In genomic region chr12:53248101-53248727, GRCm38 (mm10) we compare ENCODE assay signal across 7 mouse cellular contexts. TPM values are rescaled to one million over a fixed set of nuclear protein-coding genes. Genes with fewer than 3 reads are reported as not detected.
DNase-seq lines count a peak whose midpoint lies in the region; ATAC-seq and TF ChIP-seq lines count a peak whose summit lies in the region.

Gene Npas3, plus strand, starts transcription at chr12:53248677.

- no peak within 1 kb of the TSS for H3K4me3 ChIP-seq in C2C12 (ENCODE audit: insufficient read depth, poor library complexity, severe bottlenecking)
- H3K4me3 ChIP-seq in embryonic facial prominence, embryonic 10.5 days = peak within 1 kb of the TSS; percentile 73
- peak within 1 kb of the TSS; percentile 56 for H3K4me3 ChIP-seq in heart, embryonic 16.5 days (ENCODE audit: low read length)
- H3K4me3 ChIP-seq in left cerebral cortex, adult 2 months = peak within 1 kb of the TSS; percentile 55
- peak within 1 kb of the TSS; percentile 75 for H3K4me3 ChIP-seq in midbrain, embryonic 15.5 days

- H3K4me2 ChIP-seq in heart, embryonic 16.5 days (ENCODE audit: low read depth, low read length) = peak within 1 kb of the TSS; percentile 94
- peak within 1 kb of the TSS; percentile 92 for H3K4me2 ChIP-seq in midbrain, embryonic 15.5 days

- H3K79me3 ChIP-seq in C2C12 (ENCODE audit: low read depth) = no peaks in the 10 kb centered on the region

- intact Hi-C loops in left cerebral cortex, adult 2 months (cut with DNase I) = loop anchor here (5.0 kb wide), 3 partner anchors 186 to 336 kb away; no protein-coding TSS in a partner anchor

- no peaks in the 10 kb centered on the region for H3K9me3 ChIP-seq in embryonic facial prominence, embryonic 10.5 days
- no peaks in the 10 kb centered on the region for H3K9me3 ChIP-seq in heart, embryonic 16.5 days (replicated peaks; ENCODE audit: control insufficient read depth, low read length)
- H3K9me3 ChIP-seq in midbrain, embryonic 15.5 days = no peaks in the 10 kb centered on the region

- peak within 1 kb of the TSS; percentile 87 for H3K27ac ChIP-seq in embryonic facial prominence, embryonic 10.5 days (replicated peaks)
- H3K27ac ChIP-seq in heart, embryonic 16.5 days (ENCODE audit: low read length) = no peak within 1 kb of the TSS
- H3K27ac ChIP-seq in left cerebral cortex, adult 2 months = peak within 1 kb of the TSS; percentile 44
- H3K27ac ChIP-seq in midbrain, embryonic 15.5 days = peak within 1 kb of the TSS; percentile 89

- peaks cover 48% of the 10 kb centered on the region for H3K4me1 ChIP-seq in embryonic facial prominence, embryonic 10.5 days
- peaks cover 25% of the 10 kb centered on the region for H3K4me1 ChIP-seq in heart, embryonic 16.5 days (ENCODE audit: control insufficient read depth, insufficient read depth, low read length)
- H3K4me1 ChIP-seq in midbrain, embryonic 15.5 days = peaks cover 41% of the 10 kb centered on the region

- no peak for TF ChIP-seq CTCF in C2C12 (IDR thresholded peaks at IDR 0.05; ENCODE audit: control insufficient read depth, insufficient read depth, insufficient read length)
- TF ChIP-seq CTCF in left cerebral cortex, adult 2 months (IDR thresholded peaks at IDR 0.05) = no peak

- H3K9ac ChIP-seq in heart, embryonic 16.5 days (ENCODE audit: low read length) = peak within 1 kb of the TSS; percentile 47
- peak within 1 kb of the TSS; percentile 70 for H3K9ac ChIP-seq in midbrain, embryonic 15.5 days

- DNase-seq in ES-CJ7 (ENCODE audit: low read depth, low spot score) = peak; percentile 51
- peak; percentile 83 for DNase-seq in embryonic facial prominence, embryonic 10.5 days (ENCODE audit: low spot score)
- peak; percentile 63 to 65 for DNase-seq in left cerebral cortex, adult 2 months (ENCODE audit: extremely low spot score in 1 of 2, low spot score in 2 of 2)
- no peak for DNase-seq in T-cell, adult 2 months (ENCODE audit: low spot score)

- H3K36me3 ChIP-seq in C2C12 (ENCODE audit: control insufficient read depth, insufficient read depth) = no peaks in the 10 kb centered on the region
- no peaks in the 10 kb centered on the region for H3K36me3 ChIP-seq in embryonic facial prominence, embryonic 10.5 days (replicated peaks)
- H3K36me3 ChIP-seq in heart, embryonic 16.5 days (ENCODE audit: control insufficient read depth, insufficient read depth) = no peaks in the 10 kb centered on the region
- no peaks in the 10 kb centered on the region for H3K36me3 ChIP-seq in midbrain, embryonic 15.5 days (replicated peaks)

- ATAC-seq in heart, embryonic 16.5 days (replicated peaks; ENCODE audit: extremely low read depth, insufficient read depth, low FRiP score) = no peak
- peak; percentile 71 for ATAC-seq in midbrain, embryonic 15.5 days (replicated peaks)

- WGBS in embryonic facial prominence, embryonic 10.5 days = under 1% methylated on average over 59 of the region's 62 CpGs
- WGBS in heart, embryonic 16.5 days = under 1% methylated on average over 52 of the region's 62 CpGs
- WGBS in midbrain, embryonic 15.5 days = under 1% methylated on average over 55 of the region's 62 CpGs

- H3ac ChIP-seq in C2C12 (ENCODE audit: control insufficient read depth, insufficient read length, low read depth) = peak within 1 kb of the TSS; percentile 37

- H3K79me2 ChIP-seq in C2C12 (ENCODE audit: control insufficient read depth, insufficient read depth) = no peaks in the 10 kb centered on the region

- peaks cover 33% of the 10 kb centered on the region for H3K27me3 ChIP-seq in C2C12 (ENCODE audit: control insufficient read depth, insufficient read depth, insufficient read length)
- H3K27me3 ChIP-seq in embryonic facial prominence, embryonic 10.5 days (replicated peaks; ENCODE audit: low read depth, poor library complexity, severe bottlenecking) = peaks cover 84% of the 10 kb centered on the region
- H3K27me3 ChIP-seq in heart, embryonic 16.5 days (ENCODE audit: control insufficient read depth, insufficient read depth, low read length) = peaks cover 62% of the 10 kb centered on the region
- H3K27me3 ChIP-seq in midbrain, embryonic 15.5 days (replicated peaks) = 0 out of 2 replicates have a peak, but pooled peaks cover 4% of the 10 kb centered on the region

TF ChIP-seq in C2C12, 6 proteins besides CTCF, POLR2A, EP300 and RAD21:
- TF ChIP-seq MYOG (IDR thresholded peaks at IDR 0.05; ENCODE audit: control insufficient read depth, extremely low read depth, insufficient read length) (no peak), CEBPB (IDR thresholded peaks at IDR 0.05; ENCODE audit: low read depth) (no peak), FOSL1 (IDR thresholded peaks at IDR 0.05; ENCODE audit: insufficient read depth, low read length, poor library complexity, severe bottlenecking) (no peak), MYOD1 (IDR thresholded peaks at IDR 0.05; ENCODE audit: control insufficient read depth, insufficient read length, low read depth) (no peak), MAX (IDR thresholded peaks at IDR 0.05) (no peak), USF1 (IDR thresholded peaks at IDR 0.05; ENCODE audit: low read depth) (no peak)

RNA-seq across cellular contexts. Expression of gene Npas3, which starts in this region (rescaled TPM):
- polyA plus RNA-seq in C2C12 (2012; fragmentation: generic; extraction: Trizol) = 0.01 TPM
- 2.2 and 2.7 TPM in 2 replicates for polyA plus RNA-seq in embryonic facial prominence, embryonic 10.5 days (2016; fragmentation: Nextera tagmentation; extraction: Ambion mirVana)
- 0.49 and 0.76 TPM in 2 replicates for polyA plus RNA-seq in heart, embryonic 16.5 days (2015; fragmentation: Nextera tagmentation; extraction: Ambion mirVana)
- total RNA-seq in left cerebral cortex, adult 2 months (2021) = 10 to 100 TPM; 18.0 to 21.1 TPM
- polyA plus RNA-seq in midbrain, embryonic 15.5 days (2015; fragmentation: Nextera tagmentation; extraction: Ambion mirVana) = 28.3 and 31.3 TPM in 2 replicates
